Mouse (Mus musculus) monocyte, adult 2 months (primary cell): ENCODE data around the gene Il17rd.

Experiments used
- DNase-seq, 2 experiments: peaks; one replicate each; pipeline ENCODE4 v3.0.0; 2022; ENCODE audit warnings: low spot score in 2 of 2, low read depth in 1 of 2

Gene Il17rd

GRCm38 (mm10) chr14:27141486-27141885 lies 102.7 kb downstream of the Il17rd start:
- DNase-seq = no peak

- no peak for DNase-seq
These were observed 103.9 kb downstream of the Il17rd start for GRCm38 (mm10) chr14:27142680-27143079.

- no peak for DNase-seq
These were observed 106.7 kb downstream of the Il17rd start for GRCm38 (mm10) chr14:27145171-27146045.

- DNase-seq = no peak
These were observed 109.0 kb downstream of the Il17rd start for GRCm38 (mm10) chr14:27147726-27148125.

GRCm38 (mm10) chr14:27149401-27149800 lies 110.7 kb downstream of the Il17rd start:
- no peak for DNase-seq

- no peak for DNase-seq
These were observed 111.4 kb downstream of the Il17rd start for GRCm38 (mm10) chr14:27150011-27150640.

- DNase-seq = no peak
These were observed 112.7 kb downstream of the Il17rd start for GRCm38 (mm10) chr14:27151432-27151831.

- DNase-seq = no peak
These were observed 116.3 kb downstream of the Il17rd start for GRCm38 (mm10) chr14:27155088-27155487.

GRCm38 (mm10) chr14:27156032-27156431 lies 117.3 kb downstream of the Il17rd start:
- no peak for DNase-seq
